Mouse (Mus musculus) layer of hippocampus, postnatal 25 days (tissue): ENCODE measurements around the gene Tnk2. TPM values are rescaled to one million over a fixed set of nuclear protein-coding genes. Genes with fewer than 3 reads are reported as not detected.
A peak's percentile ranks its signal among the peaks of the same experiment; 100 is the strongest.

Experiments
- DNase-seq, 2 experiments: peaks; one replicate each; pipeline ENCODE4 v3.0.0; 2022; ENCODE audit warnings: mixed read lengths in 2 of 2, low spot score in 1 of 2; ENCODE audit errors: extremely low spot score in 1 of 2
- total RNA-seq, 2 experiments: library from RNA; stranded (reverse); gene quantifications; 2 replicates each; pipeline ENCODE4 v1.2.3; 2021

The Tnk2 gene
- total RNA-seq, 2 experiments from 2014 or later = 163 to 165 TPM

GRCm38 (mm10) chr16:32657498-32658250 is 14.0 kb downstream of the Tnk2 start:
- no peak for DNase-seq

DNA sequence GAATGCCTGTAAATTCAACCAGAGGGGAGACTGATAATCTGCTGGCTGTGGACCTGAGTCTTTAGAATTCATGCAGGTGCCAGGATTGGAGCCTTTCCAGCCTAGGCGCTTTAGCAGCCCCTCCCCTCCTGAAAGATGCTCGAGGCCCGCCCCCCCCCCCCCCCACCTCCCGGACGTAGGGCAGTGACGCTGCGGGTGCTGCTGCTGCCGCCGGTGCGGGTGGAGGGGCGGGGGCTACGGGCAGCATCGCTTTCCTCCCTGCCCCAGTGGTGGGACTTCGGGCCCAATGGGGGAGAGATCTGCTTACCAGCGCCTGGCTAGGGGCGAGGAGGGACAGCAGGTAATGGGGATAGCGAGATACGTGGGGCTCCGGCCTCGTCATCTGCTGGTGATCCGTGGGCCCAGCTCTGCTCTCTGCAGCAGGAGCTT is 15.1 kb downstream of the Tnk2 start:
- peak; percentile 44 for DNase-seq

- peak in 1 of 2 experiments; percentile 55 for DNase-seq
Measured at GRCm38 (mm10) chr16:32659385-32659784, 15.7 kb downstream of the Tnk2 start.

GRCm38 (mm10) chr16:32660095-32660494 is 16.4 kb downstream of the Tnk2 start:
- DNase-seq = no peak

DNA sequence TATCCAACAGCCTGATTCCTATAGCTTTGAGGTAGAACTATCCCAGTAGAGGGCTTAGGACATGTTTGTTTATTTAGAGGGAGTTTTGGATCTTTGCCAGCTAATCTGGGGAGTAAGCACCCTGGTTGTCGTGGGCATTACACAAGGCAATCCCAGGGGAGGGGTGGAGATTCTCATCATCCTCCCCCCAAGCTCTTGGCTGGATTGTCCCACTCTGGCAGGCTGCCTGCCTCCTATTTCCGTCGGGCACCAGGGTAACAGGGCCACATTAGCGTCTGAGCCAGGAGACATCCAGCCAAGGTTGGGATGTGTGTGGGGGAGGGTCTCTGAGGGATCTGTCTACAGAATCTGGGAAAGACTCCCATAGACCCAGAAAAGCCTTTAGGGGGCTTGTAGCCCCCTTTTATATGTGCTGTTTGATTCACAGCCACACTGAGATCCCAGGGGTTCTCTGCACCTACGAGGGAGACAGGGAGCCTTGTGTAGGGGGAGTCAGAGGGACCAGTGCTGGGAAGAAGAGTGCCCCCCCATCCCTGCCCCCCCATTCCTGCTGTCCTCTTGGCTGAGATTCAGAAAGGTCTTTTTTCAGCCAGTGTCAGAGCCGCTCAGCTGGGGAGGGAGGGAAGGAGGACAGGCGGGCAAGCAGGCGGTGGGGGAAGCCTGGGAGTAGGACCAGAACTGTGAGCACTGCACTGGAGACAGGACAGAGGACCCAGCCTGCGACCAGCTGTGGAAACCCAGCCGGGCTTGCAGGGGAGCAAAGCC is 17.1 kb downstream of the Tnk2 start:
- DNase-seq = peak; percentile 49 to 56

GRCm38 (mm10) chr16:32661493-32661921 is 17.8 kb downstream of the Tnk2 start:
- DNase-seq = no peak

DNA sequence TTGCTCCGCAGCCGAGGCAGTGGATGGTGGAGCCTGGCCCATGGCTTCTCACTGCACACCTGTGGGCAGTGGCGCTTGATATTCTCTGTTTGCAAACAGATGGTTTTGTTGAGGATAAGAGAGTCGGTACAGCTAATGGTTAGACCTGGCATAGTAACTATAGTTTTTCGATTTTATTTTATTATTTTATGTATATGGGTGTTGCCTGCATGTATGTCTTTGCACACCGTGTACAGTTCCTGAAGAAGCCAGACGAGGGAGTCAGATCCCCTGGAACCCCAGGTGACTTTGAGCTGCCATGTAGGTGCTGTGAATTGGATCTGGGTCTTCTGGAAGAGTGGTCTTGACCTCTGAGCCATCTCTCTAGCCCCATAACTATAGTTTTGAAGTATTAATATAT is 18.7 kb downstream of the Tnk2 start:
- no peak for DNase-seq

DNA sequence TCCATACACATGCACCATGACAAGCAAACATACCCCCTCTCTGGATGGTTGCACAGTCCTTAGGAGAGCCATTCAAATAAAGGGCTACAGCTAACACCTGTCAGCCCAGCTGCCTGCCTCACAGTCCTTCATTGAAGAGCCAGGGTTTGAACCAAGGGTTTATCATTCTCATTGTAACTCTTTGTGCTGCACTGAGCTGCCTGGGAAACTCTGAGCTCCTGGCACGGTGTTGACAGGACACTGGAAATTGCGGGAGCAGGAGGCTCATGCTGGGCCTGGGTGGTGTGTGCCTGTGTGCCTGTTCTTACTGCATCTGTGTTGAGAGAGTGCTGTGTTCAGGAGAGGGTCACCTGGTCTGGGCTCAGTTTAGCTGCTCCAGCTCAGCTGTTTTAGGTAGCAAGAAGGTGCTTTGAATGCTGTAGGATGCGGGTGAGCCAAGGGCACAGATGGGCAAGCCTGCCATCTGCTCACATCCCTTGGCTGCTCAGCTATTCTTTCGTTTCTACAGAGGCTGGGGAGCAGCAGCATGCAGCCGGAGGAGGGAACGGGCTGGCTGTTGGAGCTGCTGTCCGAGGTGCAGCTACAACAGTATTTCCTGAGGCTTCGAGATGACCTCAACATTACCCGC is 19.7 kb downstream of the Tnk2 start:
- no peak for DNase-seq

DNA sequence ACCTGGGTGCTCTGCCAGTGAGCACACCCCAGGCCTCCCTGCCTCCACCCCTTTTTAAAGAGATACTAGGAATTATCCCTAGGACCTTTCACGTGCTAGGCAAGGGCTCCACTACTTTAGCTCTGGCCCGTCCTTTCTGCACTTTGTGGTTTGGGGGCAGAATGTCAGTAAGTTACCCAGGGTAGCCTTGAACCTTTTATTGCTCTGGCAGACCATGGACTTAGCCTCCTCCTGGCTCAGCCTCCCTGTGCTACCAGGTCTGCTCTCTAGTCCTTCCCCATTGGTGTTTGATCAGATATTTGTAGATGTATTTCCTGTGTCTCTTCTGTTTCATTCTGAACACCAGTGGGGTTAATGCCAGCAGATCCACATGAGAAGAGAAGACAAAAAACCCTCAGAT is 20.5 kb downstream of the Tnk2 start:
- DNase-seq = no peak

GRCm38 (mm10) chr16:32665851-32666665 is 22.4 kb downstream of the Tnk2 start:
- no peak for DNase-seq

DNA sequence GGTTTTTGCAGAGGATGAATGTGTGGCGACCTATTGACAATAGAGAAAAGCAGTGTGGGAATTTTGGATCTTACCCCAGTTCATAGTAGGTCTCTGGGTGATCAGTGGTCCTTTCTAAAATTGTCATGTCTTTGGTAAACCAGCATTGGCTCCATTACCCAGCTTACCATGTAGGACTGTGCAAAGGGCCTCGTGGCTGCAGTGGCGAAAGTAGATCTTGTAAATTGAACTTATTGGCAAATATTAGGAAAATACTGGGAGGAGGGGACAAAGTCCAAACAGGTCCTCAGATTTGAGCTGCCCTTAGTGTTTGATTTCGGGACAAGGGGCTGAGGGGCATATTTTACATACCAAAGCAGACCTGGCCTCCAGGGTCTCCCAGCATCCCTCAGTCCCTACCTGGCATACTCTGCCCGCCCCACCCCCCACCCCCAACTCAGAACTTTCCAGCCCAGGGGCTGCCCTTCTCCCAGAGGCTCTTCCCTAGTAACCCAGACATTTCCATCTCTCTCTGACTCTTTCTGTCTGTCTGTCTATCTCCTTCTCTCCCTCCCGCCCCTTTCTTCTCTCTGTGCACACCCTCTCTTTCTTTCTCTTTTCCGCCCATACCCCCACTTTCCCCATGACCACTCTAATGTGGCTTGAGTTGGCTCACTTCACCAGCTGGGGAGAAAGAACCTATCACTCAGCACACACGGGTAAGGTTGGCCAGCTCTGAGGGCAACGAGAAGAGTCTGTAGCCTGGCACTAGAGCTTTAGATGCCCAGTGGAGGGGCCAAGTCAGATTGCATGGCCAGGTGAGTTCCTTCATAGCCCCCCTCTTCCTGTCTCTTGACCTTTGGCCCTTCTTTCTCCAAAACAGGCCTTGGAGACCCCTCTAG is 23.2 kb downstream of the Tnk2 start:
- no peak for DNase-seq

DNA sequence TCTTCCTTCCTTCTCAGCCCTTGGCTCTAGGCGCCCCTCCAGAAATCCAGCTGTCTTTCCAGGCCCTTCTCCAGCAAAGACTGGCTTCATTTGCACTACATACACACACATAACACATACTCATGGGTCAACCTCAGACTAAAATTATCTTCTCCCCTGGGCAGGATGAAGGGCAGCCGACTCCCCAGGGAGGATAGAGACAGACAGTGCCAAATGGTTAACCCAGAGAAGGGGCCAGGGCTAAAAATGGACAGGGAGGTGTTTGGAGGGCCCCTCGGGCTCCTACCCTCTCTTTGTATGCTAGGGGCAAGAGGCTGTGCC is 23.8 kb downstream of the Tnk2 start:
- DNase-seq = no peak

- DNase-seq = no peak
Measured at GRCm38 (mm10) chr16:32668030-32668429, 24.4 kb downstream of the Tnk2 start.

DNA sequence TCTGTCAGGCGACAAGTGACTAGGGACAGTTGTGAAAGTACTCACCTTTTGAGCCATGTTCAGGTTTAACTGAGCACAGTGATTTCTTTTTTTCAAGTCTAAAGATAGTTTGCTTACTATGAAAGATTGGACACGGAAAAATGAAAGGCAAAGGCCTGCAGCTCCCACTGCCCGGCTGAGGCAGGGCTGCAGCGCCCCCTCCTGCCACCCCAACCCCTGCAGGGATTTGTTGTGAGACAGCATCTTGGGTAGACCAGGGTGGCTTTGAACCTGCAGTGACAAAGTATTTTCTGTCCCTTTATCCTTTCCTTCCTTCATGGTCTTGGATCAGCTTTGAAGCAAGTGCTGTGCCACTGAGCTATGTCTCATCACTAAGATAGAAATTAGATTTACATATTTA is 24.8 kb downstream of the Tnk2 start:
- DNase-seq = no peak

GRCm38 (mm10) chr16:32669243-32669642 is 25.6 kb downstream of the Tnk2 start:
- DNase-seq = no peak

- no peak for DNase-seq
Measured at GRCm38 (mm10) chr16:32670354-32671124, 26.9 kb downstream of the Tnk2 start.

DNA sequence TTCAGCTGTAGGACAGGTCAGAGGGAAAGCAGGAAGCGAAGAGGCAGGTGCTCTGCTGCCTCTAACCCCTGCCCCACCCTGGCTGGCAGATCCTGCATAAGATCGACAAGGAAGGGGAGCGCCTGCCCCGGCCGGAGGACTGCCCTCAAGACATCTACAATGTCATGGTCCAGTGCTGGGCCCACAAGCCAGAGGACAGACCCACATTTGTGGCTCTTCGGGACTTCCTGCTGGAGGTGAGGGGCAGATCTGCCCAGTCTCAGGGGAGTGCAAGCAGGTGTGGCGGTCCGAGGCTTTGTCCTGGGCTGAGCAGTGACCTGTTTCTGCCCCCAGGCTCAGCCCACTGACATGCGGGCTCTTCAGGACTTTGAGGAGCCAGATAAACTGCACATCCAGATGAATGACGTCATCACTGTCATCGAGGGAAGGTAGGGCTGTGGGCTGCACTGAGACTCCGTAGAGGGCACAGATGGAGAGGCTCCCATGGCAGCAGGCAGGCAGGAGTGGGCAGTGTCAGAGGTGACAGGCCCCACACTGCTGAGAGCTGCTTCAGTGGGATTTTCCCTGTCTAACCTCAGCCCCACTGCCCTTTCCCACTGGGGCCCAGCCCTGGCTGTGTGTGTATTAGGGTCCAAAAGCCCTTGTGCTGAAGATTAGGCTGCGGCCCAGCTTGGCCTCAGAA is 27.7 kb downstream of the Tnk2 start:
- DNase-seq = no peak

DNA sequence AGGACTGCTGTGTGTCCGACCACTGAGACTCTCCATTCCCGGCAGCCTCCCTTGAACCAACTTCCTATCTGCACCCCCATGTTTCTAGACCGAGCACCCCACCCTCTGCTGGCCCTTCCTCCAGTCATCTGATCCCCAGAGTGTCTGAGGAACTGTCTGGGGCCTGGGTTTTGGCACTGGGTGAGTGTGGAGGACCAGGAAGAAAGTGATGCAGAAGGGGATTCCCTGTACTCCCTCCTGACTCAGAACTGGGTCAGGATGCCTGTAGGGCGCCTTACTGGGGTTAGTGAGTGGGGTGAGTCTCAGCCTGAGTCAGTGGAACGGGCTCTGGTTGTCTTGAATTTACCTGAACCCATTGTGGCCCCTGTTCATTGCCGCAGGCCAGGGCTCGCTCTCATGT is 28.6 kb downstream of the Tnk2 start:
- DNase-seq = no peak
